Mouse (Mus musculus) adrenal gland, postnatal 25 days (tissue): ENCODE data around the gene Nceh1. TPM values are rescaled to one million over a fixed set of nuclear protein-coding genes. Genes with fewer than 3 reads are reported as not detected.
"Not testable (repeated sequence)": the region's sequence is repeated elsewhere in the genome, so short reads cannot be mapped to it uniquely, and the experiment has no call there.

Experiments
- DNase-seq: peaks from one replicate; pipeline ENCODE4 v3.0.0; 2021; ENCODE audit warnings: mixed read lengths
- total RNA-seq: library from RNA; stranded (reverse); gene quantifications from 2 replicates; pipeline ENCODE4 v1.2.3, GENCODE M21; 2021

The Nceh1 gene
- total RNA-seq, 1 experiment from 2014 or later: 228 TPM

- DNase-seq: peak; percentile 40
These were observed 100.4 kb downstream of the Nceh1 start for GRCm38 (mm10) chr3:27283071-27283713.

DNA sequence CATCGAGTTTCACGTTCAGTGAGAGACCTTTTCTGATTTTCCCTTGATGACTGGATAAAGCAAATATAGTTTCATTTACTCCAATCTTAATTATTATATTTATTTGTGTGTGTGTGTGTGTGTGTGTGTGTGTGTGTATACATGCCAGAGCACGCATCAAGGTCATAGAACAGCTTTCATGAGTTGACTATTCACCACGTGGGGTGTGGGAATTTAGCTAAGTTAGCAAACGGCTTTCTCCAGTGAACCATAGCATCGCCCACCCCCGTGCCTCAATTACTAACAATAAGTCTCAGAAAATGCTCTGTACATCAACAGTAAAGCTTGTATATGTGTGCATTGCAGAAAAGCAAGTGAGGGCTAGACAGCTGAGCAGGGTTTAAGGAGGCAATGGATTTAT, 101.0 kb downstream of the Nceh1 start:
- no peak for DNase-seq

GRCm38 (mm10) chr3:27284227-27284626, 101.5 kb downstream of the Nceh1 start:
- no peak for DNase-seq

GRCm38 (mm10) chr3:27285072-27285471, 102.3 kb downstream of the Nceh1 start:
- no peak for DNase-seq

DNA sequence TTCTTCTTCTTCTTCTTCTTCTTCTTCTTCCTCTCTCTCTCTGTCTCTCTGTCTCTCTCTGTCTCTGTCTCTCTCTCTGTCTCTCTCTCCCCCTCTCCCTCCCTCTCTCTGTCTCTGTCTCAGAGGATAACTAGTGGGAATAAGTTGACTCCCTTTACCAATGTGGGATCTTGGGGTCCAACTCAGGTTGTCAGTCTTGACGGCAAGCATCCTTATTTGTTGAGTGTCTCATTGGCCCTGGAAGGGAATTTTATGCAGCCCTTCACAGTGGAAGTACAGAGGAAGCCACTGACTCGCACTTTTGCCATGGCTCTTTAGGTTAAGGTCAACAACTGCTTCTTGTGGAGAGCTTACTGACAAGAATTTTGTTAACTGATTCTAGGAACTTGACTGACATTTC, 105.5 kb downstream of the Nceh1 start:
- DNase-seq: no peak

GRCm38 (mm10) chr3:27288909-27289308, 106.1 kb downstream of the Nceh1 start:
- DNase-seq: no peak

DNA sequence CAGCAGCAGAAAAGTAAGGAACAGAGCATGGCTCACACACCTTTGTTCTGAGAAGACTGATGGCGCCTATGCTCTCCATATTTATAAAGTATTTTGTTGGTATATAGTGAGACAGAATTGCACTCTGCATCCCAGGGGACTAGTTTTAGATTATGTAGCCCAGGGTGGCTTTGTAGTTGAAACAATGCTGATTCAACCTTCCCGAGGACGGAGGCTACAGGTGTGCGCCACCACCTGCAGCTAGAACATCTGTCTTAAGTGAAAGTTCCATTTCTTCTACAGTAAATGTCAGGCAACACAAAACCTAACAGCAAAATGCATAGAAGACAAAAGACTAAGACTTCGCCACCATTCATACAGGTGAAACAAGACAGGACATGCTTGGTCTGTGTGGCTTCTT, 107.5 kb downstream of the Nceh1 start:
- no peak for DNase-seq

- not testable (repeated sequence) for DNase-seq
These were observed 108.2 kb downstream of the Nceh1 start for GRCm38 (mm10) chr3:27290945-27291344.

- not testable (repeated sequence) for DNase-seq
These were observed 108.6 kb downstream of the Nceh1 start for GRCm38 (mm10) chr3:27291411-27291810.

- DNase-seq: no peak
These were observed 111.0 kb downstream of the Nceh1 start for GRCm38 (mm10) chr3:27293645-27294385.

DNA sequence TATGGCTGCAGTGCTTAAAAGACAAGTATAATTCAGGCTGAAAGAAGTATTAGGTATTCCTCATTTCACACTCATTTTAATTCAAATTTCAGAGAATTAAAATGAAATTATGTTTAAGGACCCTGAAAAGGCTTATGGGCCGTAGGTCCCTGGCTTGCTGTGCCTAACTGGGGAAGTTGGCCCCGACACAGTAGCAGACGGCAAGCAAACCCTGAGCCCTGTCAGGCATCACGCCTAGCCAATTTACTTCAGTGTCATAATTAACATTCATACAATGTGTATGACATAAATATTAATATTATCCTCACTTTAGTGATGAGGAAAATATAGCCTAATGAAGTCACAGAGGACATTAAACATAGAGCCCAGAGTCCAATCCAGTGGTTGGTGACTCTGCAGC, 117.7 kb downstream of the Nceh1 start:
- no peak for DNase-seq

DNA sequence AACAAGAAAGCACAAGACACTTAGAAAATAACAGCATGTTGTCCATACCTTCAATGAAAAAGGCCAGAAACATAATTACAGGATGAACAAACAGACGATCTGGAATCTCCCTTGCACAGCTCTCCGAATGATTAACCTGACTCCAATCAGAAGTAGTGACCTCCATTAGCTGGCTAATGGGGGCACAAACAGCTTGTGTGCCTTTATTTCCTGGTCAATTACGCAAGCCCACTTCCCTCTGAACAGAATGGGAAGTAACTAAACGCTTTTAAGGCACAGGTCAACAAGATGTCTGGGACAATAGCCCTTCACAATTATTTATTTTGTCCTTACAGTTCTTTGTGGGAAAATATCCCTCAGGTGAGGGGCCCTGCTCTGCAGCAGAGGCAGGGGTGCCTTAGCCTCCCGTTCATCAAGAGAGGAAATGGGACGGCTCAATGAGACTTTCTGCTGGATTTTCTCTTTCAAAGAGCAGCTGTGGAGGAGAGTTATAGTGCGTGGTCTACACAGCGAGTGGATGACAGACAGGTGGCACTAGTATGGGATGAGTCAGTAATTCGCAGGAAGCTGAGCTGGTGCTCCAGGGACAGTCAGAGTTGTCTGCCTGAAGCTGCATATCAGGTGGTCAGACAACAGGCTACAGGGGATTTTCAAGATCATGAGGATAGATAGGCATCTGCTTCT, 119.7 kb downstream of the Nceh1 start:
- DNase-seq: no peak

DNA sequence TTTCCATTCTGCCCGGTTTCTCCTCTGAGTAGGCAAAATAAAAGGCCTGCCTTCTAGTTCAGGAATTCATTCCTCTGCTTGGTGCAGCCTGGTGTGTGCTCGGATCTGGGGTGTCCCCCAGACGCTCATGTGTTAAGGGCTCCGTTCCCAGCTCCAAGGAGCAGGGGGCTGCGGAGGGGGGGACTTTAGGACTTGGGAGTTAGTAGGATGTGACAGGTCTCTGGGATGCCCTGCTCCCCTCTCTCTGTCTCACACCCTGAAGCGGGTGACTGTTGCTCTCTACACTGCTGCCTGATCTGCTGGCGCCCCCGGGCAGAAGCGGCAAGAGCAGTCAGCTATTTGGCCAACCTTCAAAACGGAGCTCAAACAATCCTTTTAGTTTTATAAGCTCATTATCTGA, 124.0 kb downstream of the Nceh1 start:
- DNase-seq: no peak

DNA sequence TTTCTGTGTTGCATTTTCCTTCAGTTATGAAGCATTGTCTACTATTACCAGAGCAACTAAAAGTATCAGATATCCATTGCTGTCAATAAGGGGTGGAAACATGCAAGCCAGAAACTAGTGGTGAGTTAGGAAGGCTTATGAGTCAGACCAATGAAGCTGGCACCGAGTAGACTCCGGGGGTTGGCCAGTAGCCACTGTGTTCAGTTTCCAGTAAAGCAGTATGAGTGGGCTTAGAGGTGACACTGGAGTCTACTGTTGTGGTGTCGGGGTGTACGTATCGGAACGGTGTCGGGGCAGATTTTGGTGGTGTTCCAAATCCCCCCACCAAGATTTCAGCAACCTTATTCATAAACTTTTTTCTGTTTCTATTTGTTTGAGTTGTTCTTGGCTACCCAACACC, 128.2 kb downstream of the Nceh1 start:
- no peak for DNase-seq

- no peak for DNase-seq
These were observed 128.7 kb downstream of the Nceh1 start for GRCm38 (mm10) chr3:27311475-27311874.

DNA sequence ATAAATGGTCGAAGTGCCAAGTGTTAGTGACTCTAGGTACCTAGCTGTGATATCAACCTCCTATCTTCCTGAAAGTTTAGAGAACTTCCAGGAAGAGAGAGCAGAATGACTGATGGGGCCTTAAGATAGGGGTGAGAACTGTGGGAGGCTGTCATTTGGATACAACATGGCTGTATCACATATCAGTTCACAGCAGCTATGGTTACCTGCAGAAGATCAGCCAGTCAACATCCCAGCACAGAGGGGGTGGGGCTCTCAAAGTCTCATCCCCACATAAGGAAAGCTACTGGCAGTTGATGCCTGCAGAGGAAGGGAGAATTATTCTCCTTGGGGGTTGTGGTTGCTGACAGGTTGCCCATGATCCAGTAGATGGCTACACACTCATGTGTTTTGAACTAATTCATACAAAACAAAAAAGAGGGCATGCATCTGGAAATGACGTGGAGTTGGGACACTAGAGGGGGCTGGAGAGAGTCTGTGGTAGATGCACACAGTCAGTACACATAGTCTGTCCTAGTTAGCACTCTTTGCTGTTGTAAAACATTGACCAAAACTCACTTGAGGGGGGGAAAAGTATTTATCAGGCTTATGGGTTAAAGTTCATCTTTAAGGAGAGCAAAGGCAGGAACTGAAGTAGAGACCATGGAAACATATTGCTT, 131.9 kb downstream of the Nceh1 start:
- DNase-seq: no peak

DNA sequence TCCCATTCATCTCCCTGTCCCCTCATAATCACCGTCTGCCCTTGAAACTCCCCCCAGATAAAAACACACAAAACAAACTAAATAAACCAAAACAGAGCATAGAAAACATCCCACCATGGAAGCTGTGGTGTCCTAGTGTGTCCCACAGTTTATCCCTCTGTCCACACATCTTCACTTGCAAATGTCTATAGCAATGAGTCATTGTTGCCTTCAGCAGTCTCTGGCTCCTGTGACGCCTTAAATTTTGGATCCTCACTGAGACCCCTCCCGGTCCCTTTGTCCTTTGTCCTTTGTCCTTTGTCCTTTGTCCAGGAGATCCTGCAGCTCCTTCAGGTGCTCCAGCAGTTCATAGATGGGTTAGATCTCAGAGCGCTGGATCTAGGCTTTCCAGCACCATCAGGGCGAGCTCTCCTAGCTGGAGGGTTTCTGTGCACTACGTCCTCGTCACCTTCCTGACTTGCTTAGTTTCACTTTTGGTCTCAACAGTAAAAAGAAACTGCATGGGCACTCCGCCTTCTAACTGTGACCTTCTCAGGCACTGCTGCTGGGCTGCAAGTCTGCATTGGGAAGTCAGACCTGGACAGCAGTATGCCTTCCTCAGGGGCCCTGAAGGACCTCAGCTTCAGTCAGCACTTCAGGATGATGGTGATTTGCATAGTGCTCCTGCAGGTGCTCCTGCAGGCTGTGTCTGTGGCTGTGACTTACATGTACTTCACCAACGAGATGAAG, 134.0 kb downstream of the Nceh1 start, which contains the start of gene Tnfsf10:
Gene Tnfsf10, plus strand, starts transcription at position 470 of the 729 bp plus-strand sequence.
- peak; percentile 9 for DNase-seq

- DNase-seq: no peak
These were observed 134.7 kb downstream of the Nceh1 start for GRCm38 (mm10) chr3:27317288-27318024.

GRCm38 (mm10) chr3:27319650-27320049, 136.9 kb downstream of the Nceh1 start:
- no peak for DNase-seq

GRCm38 (mm10) chr3:27320613-27321495, 138.1 kb downstream of the Nceh1 start:
- no peak for DNase-seq
